Mouse (Mus musculus) olfactory bulb, adult 2 months (tissue): Measurements from ENCODE around the gene Mfn1. TPM values are rescaled to one million over a fixed set of nuclear protein-coding genes. Genes with fewer than 3 reads are reported as not detected.
A peak's percentile ranks its signal among the peaks of the same experiment; 100 is the strongest.

Experiments used
- H3K27ac ChIP-seq: fragments of 200-500 bp; 2 replicates; pipeline ENCODE4 v1.5.1; 2012; ENCODE audit warnings: low read depth, low read length; ENCODE audit not compliant: insufficient read depth
- H3K4me1 ChIP-seq: fragments of 200-500 bp; 2 replicates; pipeline ENCODE4 v1.6.1; 2012; ENCODE audit warnings: low read length; ENCODE audit not compliant: control insufficient read depth, insufficient read depth
- H3K4me3 ChIP-seq: fragments of 200-500 bp; 2 replicates; pipeline ENCODE4 v1.5.1; 2012; ENCODE audit warnings: mild to moderate bottlenecking, low read depth, low read length, moderate library complexity; ENCODE audit not compliant: insufficient read depth
- CTCF ChIP-seq: fragments of 200-500 bp; IDR thresholded peaks from 2 replicates; pipeline ENCODE4 v1.5.1; 2012; ENCODE audit warnings: low read depth, mild to moderate bottlenecking, low read length, moderate library complexity; ENCODE audit not compliant: insufficient read depth
- POLR2A ChIP-seq: fragments of 200-500 bp; IDR thresholded peaks from 2 replicates; pipeline ENCODE4 v1.6.1; 2012; ENCODE audit warnings: mild to moderate bottlenecking, low read depth, low read length, moderate library complexity; ENCODE audit not compliant: insufficient read depth
- WGBS: fragments of 180-500 bp; shearing (Covaris S2); methylation state at CpG from one replicate; pipeline ENCODE4 v1.1.7; 2018; 5-methylcytosine and 5-hydroxymethylcytosine counted together
- polyA plus RNA-seq: library from polyadenylated mRNA; stranded (reverse); fragments of >200 nt; gene quantifications from 2 replicates; pipeline ENCODE4 v1.2.4, GENCODE M21; 2012; ENCODE audit warnings: low replicate concordance; ENCODE audit not compliant: missing spikeins, insufficient read depth, insufficient read length

The Mfn1 gene
- polyA plus RNA-seq, 1 experiment, result not detected

DNA sequence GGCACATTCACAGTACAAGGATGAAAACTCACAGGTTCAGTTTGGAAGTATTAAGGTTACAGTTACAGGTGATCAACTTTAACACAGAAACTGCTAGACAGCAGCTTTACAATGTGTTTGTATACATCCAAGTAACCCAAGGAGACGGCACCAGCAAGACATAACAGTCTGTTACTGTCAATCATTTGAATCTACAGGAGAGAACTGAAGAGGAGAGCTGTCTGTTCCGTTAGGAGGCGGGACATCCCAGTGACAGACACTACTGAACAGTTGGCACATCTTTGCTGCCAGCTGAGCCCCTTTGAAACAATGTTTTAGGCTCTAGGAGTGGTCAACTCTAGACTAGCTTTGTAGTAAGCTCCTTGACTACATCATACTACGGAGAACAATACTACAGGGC is 54.2 kb downstream of the Mfn1 start:
- Histone ChIP-seq H3K4me3 (no peak overlapping the region), H3K27ac (no peak overlapping the region), H3K4me1 (no peaks in the 10 kb centered on the region)
- 85% methylated on average over 4 of the region's 4 CpGs for WGBS
- no peak for TF ChIP-seq POLR2A
- TF ChIP-seq CTCF, result no peak

DNA sequence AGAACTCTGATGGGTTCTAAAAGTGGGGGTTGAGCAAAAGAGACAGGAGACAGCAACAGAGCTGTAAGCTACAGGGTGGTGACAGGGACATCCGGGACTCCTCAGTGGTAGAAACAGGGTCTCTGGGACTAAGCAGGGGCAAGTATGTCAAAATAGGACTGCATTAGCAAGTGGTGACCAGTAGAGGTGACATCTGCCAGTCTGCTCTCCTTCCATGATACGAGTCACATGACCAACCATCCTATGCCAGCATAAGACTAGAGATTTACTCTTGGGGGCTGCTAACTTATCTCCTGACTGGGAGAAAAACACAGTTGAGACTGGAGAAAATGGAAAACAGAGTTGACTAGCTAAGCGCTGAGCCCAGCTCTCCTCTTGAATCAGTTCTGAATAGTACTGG is 57.0 kb downstream of the Mfn1 start:
- TF ChIP-seq CTCF (no peak), POLR2A (no peak)
- WGBS, result 95% methylated on average over 3 of the region's 3 CpGs

DNA sequence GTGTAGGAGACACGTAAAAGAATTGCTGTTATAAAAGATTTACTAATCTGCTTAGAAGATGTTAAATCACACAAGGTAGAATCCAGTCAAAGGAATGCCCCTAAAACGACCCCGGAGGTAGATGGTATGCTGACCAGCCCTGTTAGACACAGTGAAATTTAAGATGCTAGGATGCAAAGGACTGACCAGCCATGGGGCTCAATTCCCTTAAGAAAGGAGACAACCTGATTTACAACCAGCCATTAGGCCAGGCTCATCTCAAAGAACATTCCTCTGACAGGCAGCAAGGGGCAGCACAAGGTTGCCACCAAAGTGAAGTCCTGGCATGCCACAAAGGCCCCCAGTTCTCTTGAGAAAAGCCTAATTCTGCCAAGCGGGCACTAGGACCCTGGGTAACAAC is 65.8 kb downstream of the Mfn1 start:
- no peak overlapping the region for H3K27ac ChIP-seq
- WGBS, result 86% methylated on average over 4 of the region's 4 CpGs
- TF ChIP-seq POLR2A (no peak), CTCF (no peak)

More for the DNA sequence above, 57.0 kb downstream of the Mfn1 start:
- Histone ChIP-seq H3K4me1 (no peaks in the 10 kb centered on the region), H3K4me3 (no peak overlapping the region), H3K27ac (no peak overlapping the region)

DNA sequence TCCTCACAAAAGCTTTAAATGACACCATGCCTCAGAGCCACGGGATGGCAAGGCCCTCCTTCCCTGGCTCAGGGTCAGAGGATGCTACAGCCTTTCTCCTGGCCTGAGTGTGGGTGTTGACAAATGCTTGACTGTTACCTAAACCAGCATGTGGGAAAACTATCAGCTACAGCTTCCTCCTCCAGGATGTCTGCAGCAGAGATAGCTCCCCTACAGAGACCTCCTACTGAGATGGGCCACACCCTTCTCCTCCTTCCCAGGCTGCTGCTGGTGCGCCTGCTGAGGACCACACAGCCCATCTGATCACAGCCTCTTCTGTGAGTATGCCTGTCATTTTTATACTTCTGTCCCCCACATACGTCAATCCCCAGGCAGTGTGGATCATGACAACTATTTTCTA is 70.1 kb downstream of the Mfn1 start:
- WGBS, result 54% methylated on average over 3 of the region's 3 CpGs
- H3K27ac ChIP-seq, result no peak overlapping the region
- H3K4me3 ChIP-seq, result no peak overlapping the region
- no peak for TF ChIP-seq CTCF
- H3K4me1 ChIP-seq, result 0 out of 2 replicates have a peak, but pooled peaks cover 4% of the 10 kb centered on the region

More for the DNA sequence above, 65.8 kb downstream of the Mfn1 start:
- H3K4me1 ChIP-seq, result 0 out of 2 replicates have a peak, but pooled peaks cover 4% of the 10 kb centered on the region
- no peak overlapping the region for H3K4me3 ChIP-seq

DNA sequence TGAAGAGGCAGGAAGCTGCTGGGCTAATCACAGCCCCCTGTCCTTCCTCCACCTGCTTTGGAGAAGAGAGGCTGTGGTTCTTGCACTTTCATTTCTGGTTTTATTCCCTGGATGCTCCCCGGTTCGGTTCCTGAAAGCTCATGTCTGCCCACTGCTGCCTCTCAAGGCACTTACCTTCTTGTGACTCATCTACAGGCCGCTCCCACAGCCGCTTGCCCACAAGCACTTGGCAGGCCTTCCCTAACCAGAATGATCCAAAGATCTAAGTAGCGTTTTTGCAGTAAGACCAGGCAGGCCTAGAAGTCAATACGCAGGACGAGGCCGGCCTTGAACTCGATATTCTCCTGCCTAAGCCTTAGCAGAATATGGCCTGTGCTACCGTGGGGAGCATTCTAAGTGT is 71.8 kb downstream of the Mfn1 start:
- 86% methylated on average over 10 of the region's 10 CpGs for WGBS
- H3K4me3 ChIP-seq, result no peak overlapping the region
- no peak overlapping the region for H3K27ac ChIP-seq
- H3K4me1 ChIP-seq, result 0 out of 2 replicates have a peak, but pooled peaks cover 4% of the 10 kb centered on the region
- TF ChIP-seq CTCF, result no peak
- TF ChIP-seq POLR2A, result no peak

DNA sequence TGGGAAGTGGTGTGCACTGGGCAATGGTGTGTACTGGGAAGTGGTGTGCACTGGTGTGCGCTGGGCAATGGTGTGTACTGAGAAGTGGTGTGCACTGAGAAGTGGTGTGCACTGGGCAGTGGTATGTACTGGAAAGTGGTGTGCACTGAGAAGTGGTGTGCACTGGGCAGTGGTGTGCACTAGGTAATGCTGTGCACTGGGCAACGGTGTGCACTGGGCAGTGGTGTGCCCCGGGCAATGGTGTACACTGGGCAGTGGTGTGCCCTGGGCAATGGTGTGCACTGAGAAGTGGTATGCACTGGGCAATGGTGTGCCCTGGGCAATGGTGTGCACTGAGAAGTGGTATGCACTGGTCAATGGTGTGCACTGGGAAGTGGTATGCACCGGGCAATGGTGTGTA is 80.0 kb downstream of the Mfn1 start:
- peaks cover 5% of the 10 kb centered on the region; the same call in 1 of the 2 replicates for H3K4me1 ChIP-seq
- no peak overlapping the region for H3K27ac ChIP-seq
- 94% methylated on average over 4 of the region's 4 CpGs for WGBS
- no peak overlapping the region for H3K4me3 ChIP-seq
- TF ChIP-seq POLR2A, result no peak
- no peak for TF ChIP-seq CTCF

DNA sequence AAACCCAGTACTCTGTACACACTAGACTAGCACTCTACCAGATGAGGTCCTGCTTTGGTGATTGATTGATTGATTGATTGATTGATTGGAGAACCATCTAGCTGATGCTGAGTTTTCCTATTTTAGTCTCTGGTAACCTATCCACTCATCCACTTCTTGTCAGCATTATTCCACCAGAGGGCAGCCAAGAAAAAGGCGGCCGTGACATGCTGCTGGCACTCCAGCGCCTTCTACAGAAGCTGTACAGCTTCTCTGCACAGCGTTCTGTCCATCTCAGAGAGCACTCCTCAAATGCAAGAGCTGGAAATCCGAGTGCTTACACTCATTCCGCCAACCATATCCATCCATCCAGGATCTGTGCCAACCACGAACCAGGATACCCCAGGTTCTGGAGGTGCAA is 81.3 kb downstream of the Mfn1 start:
- 25% methylated on average over 7 of the region's 7 CpGs for WGBS
- no peak for TF ChIP-seq POLR2A
- peak; percentile 47 for TF ChIP-seq CTCF
- Histone ChIP-seq H3K27ac (no peak overlapping the region), H3K4me3 (no peak overlapping the region), H3K4me1 (peaks cover 5% of the 10 kb centered on the region; the same call in 1 of the 2 replicates)

DNA sequence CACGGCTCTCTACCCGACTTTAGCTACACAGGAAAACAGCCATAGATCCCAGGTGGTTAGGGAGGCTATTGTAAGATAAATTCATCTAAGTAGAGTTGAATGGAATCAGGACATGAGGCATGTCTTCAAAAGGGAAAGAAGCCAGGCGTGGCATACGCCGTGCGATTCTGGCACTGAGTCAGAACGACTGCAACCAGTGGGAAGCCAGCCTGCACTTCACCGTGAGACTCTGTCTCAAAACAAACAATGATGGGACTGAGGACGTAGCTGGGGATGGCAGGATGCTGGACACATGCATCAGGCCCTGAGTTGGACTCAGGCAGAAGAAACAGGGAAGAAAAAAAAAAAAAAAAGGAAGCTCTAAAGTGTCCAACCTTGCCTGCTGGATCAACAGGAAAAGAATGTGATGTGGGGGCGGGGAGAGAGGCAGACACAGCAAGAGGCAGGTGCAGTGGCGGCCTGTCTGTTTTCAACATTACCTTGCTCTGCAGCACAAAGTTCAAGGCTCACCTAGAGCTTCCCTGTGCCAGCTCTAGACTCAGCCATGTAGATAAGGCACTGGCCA is 82.4 kb downstream of the Mfn1 start:
- no peak for TF ChIP-seq CTCF
- no peak for TF ChIP-seq POLR2A
- Histone ChIP-seq H3K27ac (no peak overlapping the region), H3K4me3 (no peak overlapping the region), H3K4me1 (peaks cover 5% of the 10 kb centered on the region)
- WGBS, result 68% methylated on average over 11 of the region's 11 CpGs

DNA sequence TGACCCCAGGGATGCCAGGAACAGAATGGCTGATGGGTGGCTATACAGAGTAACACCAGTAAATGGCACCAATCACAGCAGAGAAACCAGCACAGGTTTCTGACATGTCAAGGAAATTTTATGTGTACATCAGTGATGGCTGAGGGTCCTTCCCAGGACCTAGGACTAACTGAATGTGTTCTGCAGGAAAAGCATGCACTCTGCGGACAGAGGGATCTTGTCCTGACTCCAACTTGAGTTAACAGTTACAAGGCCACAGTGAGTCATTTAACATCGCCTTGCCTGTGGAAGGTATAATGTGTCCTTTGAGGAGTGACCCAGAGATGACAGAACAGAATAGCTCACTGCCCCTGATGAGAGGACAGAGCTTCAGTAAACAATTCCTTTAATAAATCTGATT is 85.5 kb downstream of the Mfn1 start:
- Histone ChIP-seq H3K4me3 (no peak overlapping the region), H3K4me1 (peaks cover 10% of the 10 kb centered on the region), H3K27ac (no peak overlapping the region)
- 71% methylated on average over 2 of the region's 2 CpGs for WGBS
- TF ChIP-seq CTCF (no peak), POLR2A (no peak)

DNA sequence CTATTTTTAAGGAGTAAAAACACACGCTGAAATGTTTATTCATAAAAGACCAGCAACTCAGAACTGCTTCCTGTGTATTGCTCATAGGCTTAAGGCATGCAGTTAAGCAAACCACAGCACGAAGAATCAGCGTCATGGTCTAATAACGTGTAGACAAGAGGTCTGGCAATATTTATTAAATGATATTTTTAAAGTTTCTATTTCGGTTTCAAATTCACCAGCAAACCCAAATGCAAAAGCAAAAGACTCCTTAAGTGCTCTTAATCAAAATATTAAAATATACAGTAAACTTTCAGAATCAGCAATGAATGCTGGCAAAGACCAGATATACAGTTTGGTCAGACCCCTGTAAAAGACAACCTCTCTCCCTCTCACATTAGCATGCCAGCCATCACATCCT is 86.1 kb downstream of the Mfn1 start:
- Histone ChIP-seq H3K27ac (no peak overlapping the region), H3K4me1 (peaks cover 10% of the 10 kb centered on the region), H3K4me3 (no peak overlapping the region)
- whole genome bisulfite sequencing, result 38% methylated on average over 5 of the region's 5 CpGs
- TF ChIP-seq CTCF (no peak), POLR2A (no peak)
